Mouse (Mus musculus): ENCODE results near the gene Krt31. TPM values are rescaled to one million over a fixed set of nuclear protein-coding genes. Genes with fewer than 3 reads are reported as not detected.

Gene Krt31
- total RNA-seq, 2 experiments from 2014 or later = not detected

- no peak for DNase-seq
- intact Hi-C loops (cut with DNase I; ENCODE audit: low total_unique reads) = no loop called here
Measured at GRCm38 (mm10) chr11:100010682-100011081, 39.7 kb downstream of the Krt31 start.

DNA sequence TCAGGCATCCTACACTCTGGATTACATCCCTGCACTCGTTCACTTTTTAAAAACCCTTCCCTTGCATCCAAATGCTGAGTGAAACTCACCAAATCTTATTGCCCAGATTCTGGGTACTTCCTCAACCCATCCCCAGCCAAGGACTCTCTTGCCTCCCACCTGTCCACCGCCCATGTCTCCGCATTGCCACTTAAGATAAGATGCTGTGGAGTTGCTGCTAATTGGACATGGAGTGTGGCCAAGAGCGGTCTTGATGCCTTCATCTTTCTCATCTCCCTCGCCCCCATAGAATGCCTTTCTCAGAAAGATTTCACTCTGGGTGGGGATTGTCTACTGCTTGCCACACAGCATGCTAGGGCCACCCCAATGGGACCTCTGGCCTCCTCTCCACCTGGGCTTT is 42.0 kb downstream of the Krt31 start:
- intact Hi-C loops (cut with DNase I; ENCODE audit: low total_unique reads) = loop anchor here (10.0 kb wide), 1 partner anchor 544 kb away; no protein-coding TSS in a partner anchor
- no peak for DNase-seq

DNA sequence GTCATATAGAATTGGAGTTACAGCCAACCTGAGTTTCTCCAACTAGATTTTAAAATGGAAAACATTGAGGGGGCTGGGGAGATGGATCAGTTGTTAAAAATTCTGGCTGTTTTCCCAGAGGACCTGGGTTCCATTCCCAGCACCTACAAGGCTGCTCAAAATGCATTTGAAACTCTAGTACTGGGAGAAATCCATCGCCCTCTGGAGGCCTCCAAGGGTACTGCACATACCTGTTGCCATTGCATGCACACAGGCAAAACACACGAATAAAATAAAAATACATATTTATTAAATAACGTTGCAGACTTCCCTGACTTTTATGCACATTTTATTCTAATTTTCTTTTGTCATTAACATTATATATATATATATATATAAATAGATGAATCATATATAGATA is 43.7 kb downstream of the Krt31 start:
- intact Hi-C loops (cut with DNase I; ENCODE audit: low total_unique reads) = loop anchor here (10.0 kb wide), 1 partner anchor 542 kb away; no protein-coding TSS in a partner anchor

DNA sequence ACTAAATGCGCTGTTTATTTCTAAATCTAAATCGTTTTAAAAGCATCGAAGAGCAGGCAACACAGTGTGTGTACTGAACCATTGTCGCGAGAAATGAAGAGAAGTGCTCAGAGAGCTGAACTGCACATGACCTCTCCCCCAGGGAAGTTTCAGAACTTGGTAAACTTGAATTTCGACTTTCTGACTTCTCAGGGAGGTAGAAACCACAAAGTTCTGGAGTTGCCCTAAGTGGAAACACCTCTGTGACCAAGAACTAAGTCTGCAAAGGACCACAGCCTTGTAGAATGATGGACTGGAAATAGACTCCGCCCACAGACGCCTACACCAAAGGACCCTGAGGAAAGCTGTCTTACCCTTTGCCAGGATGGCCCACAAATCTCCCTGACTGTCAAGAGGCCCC is 44.4 kb downstream of the Krt31 start:
- no peak for DNase-seq
- intact Hi-C loops (cut with DNase I; ENCODE audit: low total_unique reads) = loop anchor here (10.0 kb wide), 1 partner anchor 541 kb away; no protein-coding TSS in a partner anchor

More for the DNA sequence above, 43.7 kb downstream of the Krt31 start:
- no peak for DNase-seq

DNA sequence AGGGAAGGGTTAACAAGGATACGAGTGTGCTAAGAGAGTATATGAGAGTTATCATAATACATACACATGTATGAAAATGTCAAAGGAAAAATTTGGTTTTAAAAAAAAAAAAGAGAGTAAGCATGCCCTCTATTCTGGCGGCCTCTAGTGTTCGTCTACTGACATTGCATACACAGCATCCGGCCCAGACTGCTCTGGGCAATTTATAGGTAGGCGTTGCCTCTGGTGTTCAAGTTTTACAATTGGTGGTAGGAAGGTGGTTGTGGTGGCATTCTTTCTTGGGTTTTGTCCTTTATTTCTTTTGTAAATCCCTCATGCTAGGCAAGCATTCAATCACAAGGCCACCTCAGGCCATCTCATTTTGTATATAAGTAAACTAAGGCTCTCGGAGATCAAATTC is 45.5 kb downstream of the Krt31 start:
- intact Hi-C loops (cut with DNase I; ENCODE audit: low total_unique reads) = loop anchor here (10.0 kb wide), 1 partner anchor 540 kb away; no protein-coding TSS in a partner anchor
- peak; percentile 28 for DNase-seq

DNA sequence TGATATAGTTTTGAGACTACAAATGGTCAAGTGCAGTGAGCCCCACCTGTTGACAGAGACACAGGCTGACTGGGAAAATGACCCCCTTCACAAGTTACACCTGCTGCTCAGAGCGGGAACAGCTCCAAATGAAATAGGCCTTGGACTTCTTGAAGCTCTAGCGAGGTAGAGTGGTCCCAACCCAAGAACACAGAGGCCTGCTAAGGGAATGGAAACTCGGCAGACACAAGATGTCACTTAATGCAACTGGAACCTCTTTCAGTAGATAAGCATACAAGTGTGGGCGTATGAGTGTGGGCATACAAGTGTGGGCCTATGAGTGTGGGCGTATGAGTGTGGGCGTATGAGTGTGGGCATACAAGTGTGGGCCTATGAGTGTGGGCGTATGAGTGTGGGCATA is 51.3 kb downstream of the Krt31 start:
- intact Hi-C loops (cut with DNase I; ENCODE audit: low total_unique reads) = no loop called here

More for the DNA sequence above, 51.3 kb downstream of the Krt31 start:
- DNase-seq = no peak

Other genes with a start within 250 kb of the Krt31 start
- gene Gm11554, start 246.1 kb downstream of the Krt31 start, total RNA-seq (2021) = not detected
- not detected for gene Krtap4-13, start 240.7 kb downstream of the Krt31 start, total RNA-seq (2021)
- gene Gm11564, start 234.9 kb downstream of the Krt31 start, total RNA-seq (2021) = not detected
- not detected for gene 2300003K06Rik, start 212.5 kb downstream of the Krt31 start, total RNA-seq (2021)
- gene Krtap4-16, start 198.9 kb downstream of the Krt31 start, total RNA-seq (2021) = not detected
- gene Gm11568, start 192.6 kb downstream of the Krt31 start, total RNA-seq (2021) = not detected
- not detected for gene Gm11559, start 186.1 kb downstream of the Krt31 start, total RNA-seq (2021)
- not detected for gene Krtap9-1, start 177.2 kb downstream of the Krt31 start, total RNA-seq (2021)
- gene Gm11567, start 171.4 kb downstream of the Krt31 start, total RNA-seq (2021) = not detected
- gene Krtap31-1, start 142.6 kb downstream of the Krt31 start, total RNA-seq (2021) = not detected
- not detected for gene Gm11565, start 135.8 kb downstream of the Krt31 start, total RNA-seq (2021)
- not detected for gene Krtap31-2, start 114.3 kb downstream of the Krt31 start, total RNA-seq (2021)
- gene Krtap9-5, start 102.1 kb downstream of the Krt31 start, total RNA-seq (2021) = not detected
- gene Krtap29-1, start 71.5 kb downstream of the Krt31 start, total RNA-seq (2021) = not detected
- not detected for gene Krtap16-1, start 64.0 kb downstream of the Krt31 start, total RNA-seq (2021)
- gene Krtap17-1, start 56.6 kb downstream of the Krt31 start, total RNA-seq (2021) = not detected
- gene Krt33a, start 34.3 kb downstream of the Krt31 start, total RNA-seq (2021) = under 1 TPM in 1 of 2 experiments, not detected in 1; 0.16 TPM
- under 1 TPM in 1 of 2 experiments, not detected in 1; 0.31 TPM for gene Krt33b, start 20.7 kb downstream of the Krt31 start, total RNA-seq (2021)
- not detected for gene Krt34, start 9.0 kb downstream of the Krt31 start, total RNA-seq (2021)
- not detected for gene Krt32, start 37.7 kb upstream of the Krt31 start, total RNA-seq (2021)
- not detected for gene Krt35, start 45.7 kb upstream of the Krt31 start, total RNA-seq (2021)
- gene Krt36, start 55.1 kb upstream of the Krt31 start, total RNA-seq (2021) = not detected
- not detected for gene Krt13, start 71.0 kb upstream of the Krt31 start, total RNA-seq (2021)
- not detected for gene Krt15, start 85.4 kb upstream of the Krt31 start, total RNA-seq (2021)
- gene Krt19, start 98.1 kb upstream of the Krt31 start, total RNA-seq (2021) = under 1 TPM; 0.38 to 0.51 TPM
- not detected for gene Krt9, start 142.7 kb upstream of the Krt31 start, total RNA-seq (2021)
- gene Krt14, start 157.0 kb upstream of the Krt31 start, total RNA-seq (2021) = not detected
- not detected for gene Krt16, start 198.4 kb upstream of the Krt31 start, total RNA-seq (2021)
- gene Krt17, start 210.5 kb upstream of the Krt31 start, total RNA-seq (2021) = not detected
- not detected for gene Krt42, start 219.3 kb upstream of the Krt31 start, total RNA-seq (2021)

Measured in gastrocnemius, postnatal 14 days (tissue).